Mouse (Mus musculus) heart, embryonic 11.5 days (tissue): Measurements from ENCODE around the gene Ica1. TPM values are rescaled to one million over a fixed set of nuclear protein-coding genes. Genes with fewer than 3 reads are reported as not detected.

Source experiments
- ATAC-seq: fragments of 200-750 bp; cut with Nextera tagmentation; replicated peaks from 2 replicates; pipeline ENCODE4 v1.8.0; 2017; ENCODE audit warnings: moderate library complexity; ENCODE audit not compliant: insufficient number of reproducible peaks, low FRiP score, low TSS enrichment
- H3K27ac ChIP-seq: fragments of 300-500 bp; sonication (generic); 2 replicates; pipeline ENCODE4 v1.5.1; 2014; ENCODE audit warnings: mild to moderate bottlenecking, low read depth, low read length
- H3K27me3 ChIP-seq: fragments of 300-500 bp; sonication (generic); 2 replicates; pipeline ENCODE4 v1.6.1; 2014; ENCODE audit warnings: mild to moderate bottlenecking, low read length, mixed read lengths; ENCODE audit not compliant: control insufficient read depth, insufficient read depth
- H3K36me3 ChIP-seq: fragments of 300-500 bp; sonication (generic); 2 replicates; pipeline ENCODE4 v1.6.1; 2014; ENCODE audit warnings: mild to moderate bottlenecking, low read length, moderate library complexity, mixed read lengths; ENCODE audit not compliant: control insufficient read depth, insufficient read depth
- H3K4me1 ChIP-seq: fragments of 300-500 bp; sonication (generic); 2 replicates; pipeline ENCODE4 v1.6.1; 2014; ENCODE audit warnings: low read length; ENCODE audit not compliant: control insufficient read depth, insufficient read depth
- H3K4me2 ChIP-seq: fragments of 300-500 bp; sonication (generic); 2 replicates; pipeline ENCODE4 v1.6.1; 2014; ENCODE audit warnings: mild to moderate bottlenecking, moderate library complexity
- H3K4me3 ChIP-seq: fragments of 300-500 bp; sonication (generic); 2 replicates; pipeline ENCODE4 v1.5.1; 2014; ENCODE audit warnings: low read depth, low read length
- H3K9ac ChIP-seq: fragments of 300-500 bp; sonication (generic); 2 replicates; pipeline ENCODE4 v1.6.1; 2014; ENCODE audit warnings: mild to moderate bottlenecking, low read depth, low read length, moderate library complexity
- H3K9me3 ChIP-seq: fragments of 300-500 bp; sonication (generic); replicated peaks from 2 replicates; pipeline ENCODE4 v1.6.1; 2016; ENCODE audit warnings: low read length; ENCODE audit not compliant: control insufficient read depth
- WGBS: fragments of 180-500 bp; shearing (Covaris S2); extraction: QIAGEN DNeasy Blood & Tissue Kit; methylation state at CpG from one replicate; pipeline ENCODE4 v1.1.7; 2014; ENCODE audit not compliant: insufficient replicate concordance; 5-methylcytosine and 5-hydroxymethylcytosine counted together
- polyA plus RNA-seq: library from polyadenylated mRNA; unstranded; fragments of >200 nt; fragmentation: Nextera tagmentation; extraction: Ambion mirVana; gene quantifications from 2 replicates; pipeline ENCODE4 v1.2.1, GENCODE M21; 2014

Ica1 gene
- polyA plus RNA-seq, 1 experiment from 2014 or later, result 36.9 TPM

DNA sequence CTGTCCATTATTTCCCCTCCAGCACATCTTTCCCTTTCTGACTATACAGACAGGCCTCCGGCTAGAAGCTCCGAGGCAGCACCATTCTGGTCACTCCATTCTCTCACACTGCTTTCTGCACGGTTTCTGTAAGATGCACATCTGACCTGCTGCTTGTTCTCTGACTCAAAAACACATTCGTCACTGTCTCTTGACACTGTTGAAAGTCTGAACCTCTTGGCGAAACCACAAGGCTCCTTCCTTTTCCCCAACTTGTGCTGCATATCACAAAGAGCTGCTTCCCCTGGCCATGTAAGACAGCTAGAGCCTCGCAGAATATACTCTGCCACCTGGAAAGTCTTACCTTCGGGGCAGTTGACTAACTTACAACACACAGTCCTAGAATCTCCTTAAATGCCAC lies 6.7 kb downstream of the Ica1 start:
- no peak for ATAC-seq
- Histone ChIP-seq H3K27ac (no peak overlapping the region), H3K27me3 (no peaks in the 10 kb centered on the region), H3K4me1 (0 out of 2 replicates have a peak, but pooled peaks cover 5% of the 10 kb centered on the region), H3K4me3 (no peak overlapping the region), H3K9ac (no peak overlapping the region), H3K9me3 (no peaks in the 10 kb centered on the region), H3K36me3 (no peaks in the 10 kb centered on the region), H3K4me2 (no peak overlapping the region)
- WGBS, result 70% methylated on average over 7 of the region's 7 CpGs

- no peak overlapping the region; the same call in 1 of the 2 replicates for H3K9ac ChIP-seq
- 55% methylated on average over 10 of the region's 10 CpGs for WGBS
- 0 out of 2 replicates have a peak overlapping the region, but pooled peaks have one; percentile 17 for H3K4me2 ChIP-seq
- H3K27ac ChIP-seq, result 0 out of 2 replicates have a peak overlapping the region, but pooled peaks have one; percentile 22
- no peaks in the 10 kb centered on the region for H3K9me3 ChIP-seq
- H3K36me3 ChIP-seq, result no peaks in the 10 kb centered on the region
- H3K4me3 ChIP-seq, result no peak overlapping the region
- peak; percentile 57; the same call in 1 of the 2 replicates for ATAC-seq
- H3K4me1 ChIP-seq, result 0 out of 2 replicates have a peak, but pooled peaks cover 5% of the 10 kb centered on the region
- no peaks in the 10 kb centered on the region for H3K27me3 ChIP-seq
Observed at GRCm38 (mm10) chr6:8770341-8770740, 7.9 kb downstream of the Ica1 start.

GRCm38 (mm10) chr6:8769803-8770202 lies 8.5 kb downstream of the Ica1 start:
- no peak overlapping the region for H3K4me2 ChIP-seq
- WGBS, result 28% methylated on average over 6 of the region's 6 CpGs

DNA sequence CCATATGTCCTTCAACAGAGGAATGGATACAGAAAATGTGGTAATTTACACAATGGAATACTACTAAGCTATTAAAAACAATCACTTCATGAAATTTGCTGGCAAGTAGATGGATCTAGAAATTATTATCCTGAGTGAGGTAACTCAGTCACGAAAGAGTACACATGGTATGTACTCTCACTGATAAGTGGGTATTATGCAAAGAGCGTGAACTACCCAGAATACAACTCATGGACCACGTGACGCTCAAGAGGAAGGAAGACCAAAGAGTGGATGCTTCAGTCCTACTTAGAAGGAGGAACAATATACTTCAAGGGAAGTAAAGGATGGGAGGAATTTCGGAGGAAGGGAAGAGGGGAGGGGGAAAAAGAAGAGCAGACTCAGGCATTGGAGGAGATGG lies 11.6 kb downstream of the Ica1 start:
- H3K4me1 ChIP-seq, result 0 out of 2 replicates have a peak, but pooled peaks cover 5% of the 10 kb centered on the region
- H3K27ac ChIP-seq, result no peak overlapping the region
- H3K4me3 ChIP-seq, result no peak overlapping the region
- no peaks in the 10 kb centered on the region for H3K27me3 ChIP-seq
- WGBS, result 87% methylated on average over 5 of the region's 5 CpGs
- H3K4me2 ChIP-seq, result no peak overlapping the region
- no peaks in the 10 kb centered on the region for H3K9me3 ChIP-seq
- H3K36me3 ChIP-seq, result no peaks in the 10 kb centered on the region
- no peak for ATAC-seq
- H3K9ac ChIP-seq, result no peak overlapping the region

More at GRCm38 (mm10) chr6:8769803-8770202, 8.5 kb downstream of the Ica1 start:
- H3K9ac ChIP-seq, result no peak overlapping the region
- no peaks in the 10 kb centered on the region for H3K9me3 ChIP-seq
- 0 out of 2 replicates have a peak, but pooled peaks cover 5% of the 10 kb centered on the region for H3K4me1 ChIP-seq
- no peak for ATAC-seq
- H3K4me3 ChIP-seq, result no peak overlapping the region
- no peak overlapping the region for H3K27ac ChIP-seq
- H3K36me3 ChIP-seq, result no peaks in the 10 kb centered on the region
- no peaks in the 10 kb centered on the region for H3K27me3 ChIP-seq

GRCm38 (mm10) chr6:8765801-8766200 lies 12.5 kb downstream of the Ica1 start:
- Histone ChIP-seq H3K9ac (no peak overlapping the region), H3K27ac (no peak overlapping the region), H3K4me1 (0 out of 2 replicates have a peak, but pooled peaks cover 4% of the 10 kb centered on the region), H3K4me3 (no peak overlapping the region), H3K9me3 (no peaks in the 10 kb centered on the region), H3K27me3 (no peaks in the 10 kb centered on the region), H3K4me2 (no peak overlapping the region), H3K36me3 (no peaks in the 10 kb centered on the region)
- WGBS, result 91% methylated on average over 3 of the region's 3 CpGs
- ATAC-seq, result no peak

DNA sequence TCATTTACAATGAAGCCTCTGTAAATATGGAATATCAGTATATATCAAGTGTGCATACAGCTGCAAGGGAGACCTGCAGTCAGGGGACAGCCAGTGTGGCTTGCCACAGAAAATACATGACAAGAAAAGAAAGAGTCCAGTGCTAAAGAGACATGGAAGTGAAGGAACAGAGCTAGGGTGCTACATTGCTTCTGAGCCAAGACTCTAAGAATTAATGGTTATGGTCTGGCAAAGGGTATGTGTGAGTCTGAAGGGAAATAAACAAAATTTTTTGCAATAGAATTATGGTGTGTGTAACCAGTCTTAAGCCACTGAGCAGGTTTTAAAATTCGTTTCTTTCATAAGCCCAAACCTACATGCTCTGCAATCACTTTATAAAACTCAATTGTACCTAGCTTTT lies 13.2 kb downstream of the Ica1 start:
- H3K9ac ChIP-seq, result no peak overlapping the region
- H3K27me3 ChIP-seq, result no peaks in the 10 kb centered on the region
- no peaks in the 10 kb centered on the region for H3K9me3 ChIP-seq
- WGBS, result 70% methylated on average over 1 of the region's 1 CpGs
- no peak overlapping the region for H3K27ac ChIP-seq
- no peaks in the 10 kb centered on the region for H3K36me3 ChIP-seq
- no peak for ATAC-seq
- no peaks in the 10 kb centered on the region for H3K4me1 ChIP-seq
- no peak overlapping the region for H3K4me2 ChIP-seq
- H3K4me3 ChIP-seq, result no peak overlapping the region

DNA sequence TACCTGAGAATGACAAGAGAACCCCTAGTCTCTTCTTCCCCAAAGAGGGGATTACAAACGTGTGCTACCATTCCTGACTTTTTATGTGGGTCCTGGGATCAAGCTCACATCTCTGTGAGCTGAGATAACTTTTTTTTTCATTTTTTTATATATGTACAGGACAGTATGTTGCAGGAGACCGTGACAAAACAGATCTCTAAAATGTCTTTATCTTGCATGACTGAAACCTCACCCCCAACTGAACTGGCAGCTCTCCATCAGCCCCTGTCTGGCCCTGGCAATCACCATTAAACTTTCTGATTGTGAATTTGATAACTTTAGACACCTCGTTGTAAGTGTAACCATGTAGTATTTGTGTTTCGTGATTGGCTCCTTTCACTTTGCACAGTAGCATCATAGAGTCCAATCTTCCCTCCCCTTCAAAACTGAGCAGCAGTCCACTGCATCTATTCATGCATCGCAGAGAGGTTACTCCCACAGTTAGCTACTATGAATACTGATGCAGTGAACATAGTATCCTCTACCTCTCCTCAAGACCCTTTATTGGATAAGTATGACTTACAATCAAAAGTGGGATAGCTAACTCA lies 17.5 kb downstream of the Ica1 start:
- Histone ChIP-seq H3K27me3 (no peaks in the 10 kb centered on the region), H3K4me3 (no peak overlapping the region), H3K4me1 (peaks cover 5% of the 10 kb centered on the region), H3K27ac (no peak overlapping the region), H3K36me3 (no peaks in the 10 kb centered on the region), H3K4me2 (no peak overlapping the region), H3K9me3 (no peaks in the 10 kb centered on the region), H3K9ac (no peak overlapping the region)
- 70% methylated on average over 5 of the region's 5 CpGs for WGBS
- ATAC-seq, result no peak

DNA sequence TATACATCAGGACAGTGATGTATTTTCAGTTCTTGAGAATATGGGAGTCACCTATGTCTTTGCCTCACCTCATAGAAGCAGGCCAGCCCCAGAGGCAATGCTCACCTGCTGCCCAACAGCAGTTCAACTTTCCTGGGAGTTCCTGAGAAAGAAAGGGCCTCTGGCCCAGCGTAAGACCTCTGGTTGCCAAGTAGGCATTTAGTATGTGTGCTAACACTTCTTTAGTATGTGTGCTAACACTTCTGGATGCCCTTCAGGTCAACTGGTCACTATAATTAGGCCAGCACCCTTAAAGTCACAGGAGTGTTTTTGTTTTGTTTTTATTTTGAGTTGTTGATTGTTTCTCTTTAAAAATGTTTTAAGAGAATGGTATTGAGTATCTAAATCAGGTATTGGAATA lies 18.4 kb downstream of the Ica1 start:
- Histone ChIP-seq H3K27ac (no peak overlapping the region), H3K4me1 (peaks cover 7% of the 10 kb centered on the region), H3K27me3 (no peaks in the 10 kb centered on the region)

DNA sequence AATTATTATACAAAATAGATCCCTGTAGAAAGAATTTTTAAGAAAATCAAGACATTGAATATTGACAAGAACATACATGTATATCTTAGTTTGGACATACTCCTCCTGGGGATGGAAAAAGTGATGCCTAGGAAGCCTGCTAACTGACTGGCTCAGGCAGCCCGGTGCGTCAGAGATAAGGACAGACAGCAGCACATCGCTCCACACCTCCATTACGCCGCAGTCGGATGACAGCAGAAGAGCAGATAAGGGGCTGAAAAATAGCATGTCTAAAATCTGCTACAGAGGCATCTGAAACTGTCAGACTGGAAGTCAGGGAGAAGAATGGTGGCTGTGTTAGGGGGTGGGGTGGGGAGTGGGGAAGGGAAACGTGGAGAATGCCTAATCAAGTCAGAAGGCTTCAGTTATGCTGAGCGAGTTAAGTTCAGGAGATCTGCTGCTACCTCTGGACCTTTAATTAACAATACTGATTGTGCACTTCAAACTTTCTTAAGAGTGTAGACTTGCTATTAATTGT lies 22.5 kb downstream of the Ica1 start:
- Histone ChIP-seq H3K4me3 (no peak overlapping the region), H3K27ac (peak overlapping the region; percentile 68), H3K9ac (no peak overlapping the region), H3K9me3 (no peaks in the 10 kb centered on the region), H3K4me1 (peaks cover 7% of the 10 kb centered on the region), H3K36me3 (peaks cover 3% of the 10 kb centered on the region; the same call in 1 of the 2 replicates), H3K4me2 (peak overlapping the region; percentile 35), H3K27me3 (no peaks in the 10 kb centered on the region)
- 6% methylated on average over 8 of the region's 8 CpGs for WGBS
- ATAC-seq, result peak; percentile 82

More for the DNA sequence above, 18.4 kb downstream of the Ica1 start:
- H3K36me3 ChIP-seq, result no peaks in the 10 kb centered on the region
- 53% methylated on average over 1 of the region's 1 CpGs for WGBS
- H3K9me3 ChIP-seq, result no peaks in the 10 kb centered on the region
- no peak for ATAC-seq
- no peak overlapping the region for H3K9ac ChIP-seq
- no peak overlapping the region for H3K4me3 ChIP-seq
- no peak overlapping the region for H3K4me2 ChIP-seq
